Mouse (Mus musculus): ENCODE data around the gene Mrm2.

DNA sequence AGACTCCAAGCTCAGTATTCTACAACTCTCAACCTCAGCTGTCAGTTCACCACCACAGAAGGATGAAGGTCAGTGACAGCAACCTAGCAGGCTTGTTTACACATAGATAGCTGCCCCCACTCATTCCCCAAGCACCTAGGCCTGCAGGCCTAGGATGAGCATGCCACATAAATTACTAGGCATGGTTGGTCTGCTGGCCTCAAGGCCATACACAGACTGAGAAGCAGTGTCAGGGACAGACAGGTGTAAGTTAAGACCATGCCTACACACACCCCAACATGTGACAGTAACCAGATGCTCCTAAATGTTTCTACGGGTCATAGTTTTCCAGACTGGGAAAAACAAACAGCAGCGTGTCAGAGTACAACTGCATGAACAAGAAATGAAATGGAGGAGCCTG is 37.8 kb upstream of the Mrm2 start:
- TF ChIP-seq CTCF (IDR thresholded peaks at IDR 0.05; ENCODE audit: low read depth, low read length) (no peak), POLR2A (IDR thresholded peaks at IDR 0.05; ENCODE audit: borderline replicate concordance, low read depth, low read length) (no peak)

Measured in bone marrow macrophage, adult 2 months (primary cell).